Mouse (Mus musculus): ENCODE measurements around the gene Thada.

Gene Thada

GRCm38 (mm10) chr17:84287675-84288420, 178.2 kb downstream of the Thada start:
- DNase-seq (ENCODE audit: low spot score): no peak

- DNase-seq (ENCODE audit: low spot score): no peak
Measured at GRCm38 (mm10) chr17:84286536-84286935, 179.5 kb downstream of the Thada start.

GRCm38 (mm10) chr17:84282388-84283280, 183.4 kb downstream of the Thada start:
- no peak for DNase-seq (ENCODE audit: low spot score)

- DNase-seq (ENCODE audit: low spot score): no peak
Measured at GRCm38 (mm10) chr17:84279001-84279400, 187.0 kb downstream of the Thada start.

GRCm38 (mm10) chr17:84278193-84278953, 187.6 kb downstream of the Thada start:
- no peak for DNase-seq (ENCODE audit: low spot score)

GRCm38 (mm10) chr17:84274999-84275398, 191.0 kb downstream of the Thada start:
- no peak for DNase-seq (ENCODE audit: low spot score)

- peak; percentile 49 for DNase-seq (ENCODE audit: low spot score)
Measured at GRCm38 (mm10) chr17:84274163-84274562, 191.8 kb downstream of the Thada start.

- DNase-seq (ENCODE audit: low spot score): no peak
Measured at GRCm38 (mm10) chr17:84272557-84273261, 193.3 kb downstream of the Thada start.

GRCm38 (mm10) chr17:84271566-84272202, 194.3 kb downstream of the Thada start:
- DNase-seq (ENCODE audit: low spot score): no peak

GRCm38 (mm10) chr17:84269722-84270121, 196.3 kb downstream of the Thada start:
- DNase-seq (ENCODE audit: low spot score): no peak

GRCm38 (mm10) chr17:84268450-84268849, 197.6 kb downstream of the Thada start:
- no peak for DNase-seq (ENCODE audit: low spot score)

GRCm38 (mm10) chr17:84267456-84268074, 198.4 kb downstream of the Thada start:
- no peak for DNase-seq (ENCODE audit: low spot score)

GRCm38 (mm10) chr17:84266161-84266948, 199.7 kb downstream of the Thada start:
- no peak for DNase-seq (ENCODE audit: low spot score)

- no peak for DNase-seq (ENCODE audit: low spot score)
Measured at GRCm38 (mm10) chr17:84265480-84266130, 200.4 kb downstream of the Thada start.

- DNase-seq (ENCODE audit: low spot score): no peak
Measured at GRCm38 (mm10) chr17:84264305-84264704, 201.7 kb downstream of the Thada start.

GRCm38 (mm10) chr17:84263591-84263990, 202.4 kb downstream of the Thada start:
- DNase-seq (ENCODE audit: low spot score): no peak

GRCm38 (mm10) chr17:84262325-84262979, 203.6 kb downstream of the Thada start:
- DNase-seq (ENCODE audit: low spot score): no peak

GRCm38 (mm10) chr17:84261010-84261409, 205.0 kb downstream of the Thada start:
- DNase-seq (ENCODE audit: low spot score): no peak

GRCm38 (mm10) chr17:84260226-84260625, 205.8 kb downstream of the Thada start:
- DNase-seq (ENCODE audit: low spot score): no peak
